Mouse (Mus musculus) lung, postnatal 36 days (tissue): ENCODE data around the gene Myo3b.
"Not testable (repeated sequence)": the region's sequence is repeated elsewhere in the genome, so short reads cannot be mapped to it uniquely, and the experiment has no call there.

Source experiments
- DNase-seq: peaks from one replicate; pipeline ENCODE4 v3.0.0; 2022; ENCODE audit warnings: mixed read lengths

Gene Myo3b

DNA sequence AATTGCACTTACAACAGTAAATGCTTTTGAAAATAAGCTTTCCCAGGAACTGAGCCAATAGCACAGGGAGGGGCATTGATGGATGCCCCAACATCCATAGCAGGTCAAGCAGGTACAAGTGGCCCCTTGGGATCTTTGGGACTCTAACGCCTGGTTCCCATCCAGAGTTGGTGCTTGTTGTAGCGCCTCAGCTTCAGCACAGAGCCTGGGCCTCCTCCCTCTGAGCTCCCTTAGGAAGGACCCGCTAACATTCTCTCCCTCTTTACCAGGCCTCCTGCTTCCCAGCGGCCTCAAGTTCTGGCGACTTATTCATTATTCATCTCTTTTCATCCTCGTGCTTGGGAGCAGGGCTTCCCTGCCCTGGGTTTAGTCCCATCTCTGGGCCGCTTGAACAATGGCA is at the start of gene Myo3b:
Myo3b (plus strand) TSS at position 375 of the 400 bp plus-strand sequence.
- DNase-seq, result no peak

DNA sequence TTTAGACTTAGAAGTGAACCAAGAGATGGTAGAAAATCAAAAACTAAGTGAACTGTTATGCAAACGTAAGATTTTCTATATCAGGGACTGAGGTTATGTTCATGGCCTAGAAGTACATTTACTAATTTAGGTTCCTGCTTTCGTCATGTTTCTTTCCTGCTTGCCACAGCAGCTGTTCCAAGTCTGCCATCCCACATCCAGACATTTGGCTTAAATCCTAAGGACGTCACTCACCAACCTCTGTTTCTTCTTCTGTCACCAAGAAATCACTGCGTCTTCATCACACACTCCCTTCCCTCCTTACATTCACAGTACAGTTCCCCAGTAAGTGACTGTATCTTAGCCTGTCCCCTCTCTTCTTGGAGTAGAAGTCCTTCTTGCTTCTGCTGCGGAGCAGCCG is 49.7 kb upstream of the Myo3b start:
- DNase-seq, result no peak

DNA sequence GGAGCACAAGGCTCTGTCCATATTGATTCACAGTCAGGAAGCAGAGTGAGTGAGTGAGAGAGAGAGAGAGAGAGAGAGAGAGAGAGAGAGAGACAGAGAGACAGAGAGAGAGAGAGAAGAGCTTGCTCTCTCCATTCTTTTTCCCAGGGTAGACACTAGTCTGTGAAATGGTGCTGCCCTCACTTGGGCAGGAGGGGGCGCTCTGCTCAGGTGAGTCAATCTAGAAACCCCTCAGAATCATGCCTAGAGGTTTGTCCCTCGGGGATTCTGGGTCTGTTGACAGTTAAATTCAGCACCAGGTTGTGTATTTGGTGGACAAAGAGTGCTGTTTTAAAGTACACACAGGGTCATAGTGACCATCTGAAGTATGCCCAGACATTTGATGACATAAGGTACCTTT is 48.3 kb upstream of the Myo3b start:
- no peak for DNase-seq

DNA sequence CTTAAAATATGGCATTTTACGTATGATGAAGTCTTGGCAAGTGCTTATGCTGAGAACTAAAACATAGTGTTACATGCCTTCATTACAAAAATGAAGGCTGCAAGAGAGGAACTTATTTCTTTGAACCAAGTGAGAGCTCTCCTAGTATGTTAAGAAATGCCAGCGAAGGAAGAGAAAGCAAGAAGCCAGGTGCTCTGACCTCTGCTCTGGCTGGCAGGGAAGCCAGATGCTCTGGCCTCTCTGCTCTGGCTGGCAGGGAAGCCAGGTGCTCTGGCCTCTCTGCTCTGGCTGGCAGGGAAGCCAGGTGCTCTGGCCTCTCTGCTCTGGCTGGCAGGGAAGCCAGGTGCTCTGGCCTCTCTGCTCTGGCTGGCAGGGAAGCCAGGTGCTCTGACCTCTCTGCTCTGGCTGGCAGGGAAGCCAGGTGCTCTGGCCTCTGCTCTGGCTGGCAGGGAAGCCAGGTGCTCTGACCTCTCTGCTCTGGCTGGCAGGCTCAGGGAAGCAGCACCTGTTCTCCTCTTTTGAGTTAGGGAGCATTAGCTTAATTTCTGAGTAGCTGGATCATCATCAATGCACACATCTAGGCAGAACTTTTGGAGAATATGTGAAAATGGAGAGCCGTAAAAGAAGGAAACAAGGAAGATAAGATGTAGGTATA is 44.7 kb upstream of the Myo3b start:
- not testable (repeated sequence) for DNase-seq

DNA sequence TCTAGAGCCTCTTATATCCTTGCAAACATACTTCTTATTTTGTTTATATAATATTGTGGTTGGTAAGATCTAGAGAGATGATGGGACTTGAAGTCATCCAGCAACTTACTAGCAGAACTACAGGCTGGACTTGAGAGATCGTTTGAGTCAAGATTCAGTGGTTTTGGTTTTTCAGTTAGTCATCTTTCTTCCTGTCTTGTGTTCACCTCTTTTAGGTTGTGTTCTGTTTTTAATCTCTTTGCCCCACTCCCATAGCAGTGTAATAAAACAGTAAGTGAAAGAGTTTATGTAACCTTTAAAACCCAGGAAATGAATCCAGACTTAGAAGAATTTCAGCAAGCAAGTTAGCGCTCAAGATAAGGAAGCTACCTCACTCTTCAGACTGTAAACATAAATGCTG is 44.1 kb upstream of the Myo3b start:
- DNase-seq, result no peak

DNA sequence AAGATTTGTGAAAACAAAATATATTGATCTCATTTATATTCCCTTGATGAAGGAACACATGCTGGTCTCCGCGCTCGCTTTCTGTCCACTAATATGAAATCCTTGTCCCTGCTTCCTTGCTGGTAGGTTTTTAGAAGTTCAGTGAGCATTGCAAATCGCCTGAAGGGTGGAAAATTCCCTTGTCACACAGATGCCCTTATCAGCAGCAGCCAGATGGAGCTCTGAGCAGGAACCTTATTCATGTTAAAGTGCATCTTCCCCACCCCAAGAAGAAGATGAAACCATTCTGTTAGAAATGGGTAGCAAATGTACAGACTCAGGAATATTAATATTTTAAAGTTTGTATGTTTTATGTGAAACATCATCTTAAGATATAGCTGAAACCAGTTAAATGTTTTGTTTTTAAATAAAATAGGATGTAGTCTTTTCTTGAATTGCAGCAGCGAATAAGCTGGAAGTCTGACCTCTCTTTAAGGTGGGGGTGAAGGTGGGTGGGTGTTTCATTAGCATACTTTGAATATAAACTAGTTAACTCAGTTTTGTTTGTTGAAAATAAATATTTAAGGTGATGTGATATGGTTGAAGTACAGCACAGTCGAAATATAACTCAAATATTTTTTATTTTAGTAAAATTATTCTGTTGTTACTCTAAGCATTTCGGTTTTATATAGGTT is 39.7 kb upstream of the Myo3b start:
- no peak for DNase-seq

DNA sequence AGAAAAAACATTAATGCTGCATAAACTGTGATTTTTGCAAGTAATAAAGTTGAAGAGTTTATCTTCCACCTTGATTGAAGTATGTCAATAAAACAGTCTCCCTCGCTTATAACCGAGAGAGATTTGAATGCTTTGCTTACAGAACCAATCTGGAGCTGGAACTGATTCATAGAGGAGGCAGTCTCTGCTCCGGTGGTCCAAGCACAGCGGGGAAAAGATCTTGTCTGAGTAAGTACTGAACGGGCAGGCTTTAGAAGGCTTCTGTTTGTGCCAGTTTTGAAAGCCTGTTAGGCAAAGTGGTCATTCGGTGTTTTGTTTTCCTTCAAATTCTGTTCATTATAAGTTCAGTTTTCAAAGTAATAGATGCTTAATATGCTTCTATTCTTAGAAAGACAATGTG is 38.6 kb upstream of the Myo3b start:
- no peak for DNase-seq

DNA sequence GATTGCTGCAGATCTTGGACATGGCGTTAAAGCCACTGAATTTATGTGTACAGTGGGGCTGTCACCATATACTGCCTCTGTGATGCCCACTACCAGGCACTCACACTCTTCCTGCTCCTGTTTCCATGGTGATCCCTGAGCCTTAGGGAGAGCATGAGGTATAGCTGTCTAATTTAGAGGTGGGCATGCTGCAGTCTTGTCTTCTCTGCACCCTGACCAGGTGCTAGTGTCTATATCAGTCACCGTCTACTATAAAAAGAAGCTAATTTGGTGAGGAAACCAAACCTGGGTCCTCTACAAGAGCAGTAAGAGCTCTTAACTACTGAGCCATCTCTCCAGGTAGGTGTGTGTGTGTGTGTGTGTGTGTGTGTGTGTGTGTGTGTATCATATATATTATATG is 32.4 kb upstream of the Myo3b start:
- no peak for DNase-seq

DNA sequence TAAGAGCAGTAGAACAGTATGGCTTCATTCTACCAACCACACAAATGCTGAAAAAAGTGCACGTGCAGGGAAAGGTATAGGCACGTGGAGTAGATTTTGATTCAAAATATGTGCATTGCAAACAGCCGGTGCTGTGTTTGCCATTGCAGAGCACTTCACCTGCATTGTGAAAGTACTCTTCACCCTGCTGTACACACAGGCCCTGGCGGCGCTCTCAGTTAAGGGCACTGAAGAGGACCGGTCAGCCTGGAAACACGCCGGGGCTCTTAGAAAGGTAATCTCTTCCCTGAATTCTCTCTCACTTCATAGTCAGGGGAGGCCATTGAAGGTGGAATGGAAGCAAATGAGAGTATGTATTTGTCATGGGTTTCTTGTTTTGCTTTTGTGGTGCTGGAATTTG is 26.0 kb upstream of the Myo3b start:
- DNase-seq, result peak; percentile 82

DNA sequence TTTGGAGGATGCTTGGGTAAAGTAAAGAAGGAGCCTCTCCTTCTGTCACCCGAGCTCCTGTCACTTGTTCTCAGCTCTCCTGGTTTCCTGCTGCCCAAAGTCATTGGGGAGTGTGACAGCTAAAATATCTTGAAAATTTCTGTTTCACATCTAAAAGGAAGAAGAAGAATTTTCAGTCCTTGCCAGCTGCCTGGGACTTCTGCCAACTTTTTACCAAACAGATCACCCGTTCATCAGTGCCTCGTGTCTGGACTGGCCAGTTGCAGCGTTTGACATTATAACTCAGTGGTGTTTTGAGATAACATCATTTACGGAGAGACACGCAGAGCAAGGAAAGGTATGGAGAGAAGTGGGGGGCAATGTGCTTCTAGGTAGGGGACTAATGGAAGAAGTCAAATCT is 20.7 kb upstream of the Myo3b start:
- DNase-seq, result peak; percentile 39

DNA sequence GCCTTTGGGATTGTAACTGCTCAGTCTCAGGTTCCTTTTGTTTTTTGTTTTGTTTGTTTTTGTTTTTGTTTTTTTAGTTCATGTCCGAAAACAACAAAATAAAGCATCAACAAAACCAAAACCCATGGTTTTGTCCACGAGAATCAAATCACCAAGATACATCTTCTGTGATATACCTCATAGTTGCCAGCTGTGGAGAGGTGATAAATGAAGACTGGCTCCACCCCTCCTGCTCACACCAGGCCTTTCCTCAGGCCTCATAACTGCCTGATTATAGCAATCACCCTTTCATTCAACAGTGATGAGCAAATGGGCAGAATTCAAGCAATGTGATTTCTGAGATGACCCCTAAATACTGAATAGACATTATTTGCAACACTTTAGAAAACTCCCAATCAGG is 14.5 kb upstream of the Myo3b start:
- DNase-seq, result no peak

DNA sequence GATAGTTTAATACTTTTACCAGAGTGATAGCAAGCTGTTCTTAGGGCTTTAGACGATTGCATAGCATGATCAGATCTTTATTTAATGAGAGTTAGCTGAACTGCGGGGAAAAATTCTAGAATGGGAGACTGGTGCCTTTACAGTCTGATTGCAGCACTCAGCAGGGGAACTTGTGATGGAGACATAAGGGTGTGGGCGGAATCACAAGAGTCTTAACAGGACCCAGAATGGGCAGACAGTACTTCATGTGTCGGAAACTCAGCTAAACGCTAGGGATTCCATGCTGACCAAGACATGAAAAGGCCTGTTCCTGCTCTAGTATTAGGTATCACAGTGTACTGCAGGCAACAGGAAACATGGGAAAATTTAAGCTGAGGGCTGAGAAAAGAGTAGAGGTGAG is 13.2 kb upstream of the Myo3b start:
- DNase-seq, result no peak

DNA sequence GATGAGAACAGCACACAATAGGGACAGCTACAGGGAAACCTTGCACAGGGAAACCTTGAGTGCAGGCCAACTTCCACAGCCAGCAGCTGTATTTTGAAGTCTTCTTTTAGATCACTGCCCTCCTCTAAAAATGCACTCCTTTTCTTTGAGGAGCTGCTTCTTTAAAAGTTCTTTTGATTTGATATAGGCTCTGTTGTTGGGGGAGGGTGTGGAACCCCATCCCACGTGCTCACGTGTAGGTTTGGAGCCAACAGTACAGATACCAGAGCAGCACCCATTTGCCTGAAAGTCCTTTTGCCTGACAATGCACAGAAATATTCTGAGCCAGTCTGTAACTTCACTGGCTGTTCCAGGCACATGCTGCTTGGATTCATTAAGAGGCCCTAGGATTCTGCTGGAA is 7.5 kb upstream of the Myo3b start:
- DNase-seq, result no peak

DNA sequence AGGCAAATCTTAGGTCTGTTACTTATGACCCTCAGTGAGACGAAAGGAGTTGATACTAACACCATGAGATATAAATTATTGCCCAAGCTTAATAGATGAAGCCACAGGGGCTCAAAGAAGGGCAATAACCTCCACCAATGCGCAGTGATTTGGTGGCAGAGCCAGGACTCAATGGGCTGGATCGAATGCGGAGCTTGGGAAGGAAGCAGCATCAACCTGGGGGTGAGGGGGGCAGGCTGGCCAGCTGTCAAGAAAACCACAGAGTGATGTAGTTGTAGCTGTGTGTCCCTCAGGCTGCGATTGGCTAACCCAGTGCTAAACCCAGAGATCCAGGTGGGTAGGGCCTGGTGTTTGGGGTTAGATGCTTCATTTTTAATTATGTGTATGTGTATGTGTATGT is 4.0 kb upstream of the Myo3b start:
- DNase-seq, result no peak

DNA sequence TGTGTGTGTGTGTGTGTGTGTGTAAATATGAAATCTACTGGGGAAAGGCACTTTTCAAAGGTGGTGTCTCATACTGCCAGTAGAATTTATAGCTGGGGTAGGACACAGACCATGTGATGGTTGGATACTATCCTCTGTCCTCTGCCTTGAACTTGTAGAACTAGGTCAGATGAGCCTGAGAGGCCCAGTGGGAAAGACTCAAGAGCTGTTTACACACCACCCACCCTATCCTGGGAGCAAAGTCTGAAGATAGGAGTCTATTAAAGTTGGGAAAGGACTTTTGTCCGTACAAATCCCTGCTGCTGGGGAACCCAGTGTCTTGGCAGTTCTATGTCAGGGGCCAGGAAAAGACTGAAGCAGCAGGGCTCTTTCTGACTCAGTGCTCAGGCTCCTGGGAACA is 3.6 kb upstream of the Myo3b start:
- no peak for DNase-seq

DNA sequence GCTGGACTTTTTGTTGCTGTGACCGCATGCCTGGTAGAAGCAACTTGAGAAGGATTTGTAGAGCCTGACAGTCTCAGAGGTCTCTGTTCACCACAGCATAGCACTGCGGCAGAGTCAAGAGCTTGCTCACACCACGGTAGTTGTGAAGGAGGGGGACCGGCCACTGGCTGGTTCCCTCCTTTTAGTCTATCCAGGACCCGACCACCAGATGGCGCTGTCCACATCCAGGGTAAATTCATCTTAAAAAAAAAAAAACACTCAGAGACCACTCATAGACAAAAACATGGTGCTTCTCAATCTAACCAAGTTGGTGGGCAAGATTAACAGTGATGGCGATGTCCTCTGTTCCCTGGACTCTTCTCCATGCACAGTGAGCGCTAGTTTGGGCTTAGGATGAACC is 1.7 kb upstream of the Myo3b start:
- peak; percentile 43 for DNase-seq

DNA sequence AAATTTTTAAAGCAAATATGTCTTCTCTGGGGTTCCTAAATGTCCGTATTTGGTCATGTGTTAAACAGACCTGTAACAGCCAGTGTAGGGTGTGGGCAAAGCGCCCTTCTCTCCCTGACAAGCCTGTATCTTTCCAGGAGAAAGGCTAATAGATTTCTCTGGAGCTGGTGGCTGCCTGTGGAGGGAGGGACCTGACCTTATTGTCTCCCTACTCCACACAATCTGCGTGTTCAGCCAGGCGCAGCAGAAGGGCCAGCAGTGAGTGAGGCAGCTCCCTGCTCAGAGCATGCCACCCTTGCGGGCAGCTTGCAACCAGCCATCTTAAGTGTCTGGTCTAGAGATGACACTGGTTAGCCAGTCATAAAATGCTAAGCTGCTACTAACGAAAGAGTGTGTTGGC is 5.5 kb downstream of the Myo3b start:
- no peak for DNase-seq

DNA sequence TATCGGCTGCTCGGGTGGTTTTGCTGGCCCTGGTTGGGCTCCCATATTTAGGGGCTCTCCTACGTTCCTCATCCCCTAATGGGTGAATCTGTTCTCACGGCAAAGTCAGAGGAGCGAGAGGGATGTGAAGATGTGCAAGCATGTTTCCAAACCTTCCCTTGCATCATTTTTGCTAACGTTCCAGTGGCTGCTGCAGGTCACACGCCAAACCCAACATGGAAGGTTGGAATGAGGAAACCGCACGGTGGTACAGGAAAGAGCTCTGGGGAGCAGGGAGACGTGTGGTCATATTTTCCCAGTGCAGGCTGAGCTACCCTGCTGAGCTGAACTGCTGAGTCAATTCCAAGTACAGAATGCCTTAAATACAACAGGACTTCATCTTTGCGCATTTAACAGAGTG is 8.9 kb downstream of the Myo3b start:
- DNase-seq, result no peak

DNA sequence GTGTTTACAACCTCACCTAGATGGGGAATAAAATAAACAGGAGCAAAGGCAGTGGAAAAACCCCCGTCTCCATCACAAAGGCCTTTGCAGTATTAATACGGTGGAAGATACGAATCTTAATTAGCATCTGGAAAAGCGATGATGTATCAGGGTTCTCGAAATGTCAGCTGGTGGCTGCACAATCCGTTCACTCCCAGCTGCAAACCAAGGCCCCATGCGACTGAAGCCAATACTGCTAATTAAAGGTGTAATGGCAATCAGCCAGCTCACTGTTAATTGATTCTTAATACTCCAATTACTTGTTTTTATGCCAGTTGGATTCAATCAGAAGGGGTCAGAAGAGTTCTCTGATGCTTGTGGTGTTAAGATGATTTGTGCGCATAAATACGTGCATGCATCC is 14.9 kb downstream of the Myo3b start:
- DNase-seq, result no peak

DNA sequence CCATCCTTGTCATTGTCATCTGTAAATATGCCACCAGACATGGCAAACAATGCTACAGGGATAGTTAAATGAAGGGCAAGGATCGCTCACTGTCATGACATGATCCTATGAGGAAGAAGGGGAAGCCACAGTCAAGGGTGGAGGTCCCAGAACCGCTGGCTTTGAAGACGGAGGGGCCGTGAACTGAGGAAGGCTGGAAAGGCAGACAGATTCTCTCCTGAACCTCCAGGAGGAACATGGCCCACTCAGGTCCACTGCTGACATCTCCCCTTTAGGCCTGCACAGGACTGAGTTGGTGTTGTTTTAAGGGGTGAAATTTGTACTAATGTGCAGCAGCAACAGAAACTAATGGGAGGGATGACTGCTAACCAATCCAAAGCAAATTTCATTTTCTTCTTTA is 19.3 kb downstream of the Myo3b start:
- no peak for DNase-seq

DNA sequence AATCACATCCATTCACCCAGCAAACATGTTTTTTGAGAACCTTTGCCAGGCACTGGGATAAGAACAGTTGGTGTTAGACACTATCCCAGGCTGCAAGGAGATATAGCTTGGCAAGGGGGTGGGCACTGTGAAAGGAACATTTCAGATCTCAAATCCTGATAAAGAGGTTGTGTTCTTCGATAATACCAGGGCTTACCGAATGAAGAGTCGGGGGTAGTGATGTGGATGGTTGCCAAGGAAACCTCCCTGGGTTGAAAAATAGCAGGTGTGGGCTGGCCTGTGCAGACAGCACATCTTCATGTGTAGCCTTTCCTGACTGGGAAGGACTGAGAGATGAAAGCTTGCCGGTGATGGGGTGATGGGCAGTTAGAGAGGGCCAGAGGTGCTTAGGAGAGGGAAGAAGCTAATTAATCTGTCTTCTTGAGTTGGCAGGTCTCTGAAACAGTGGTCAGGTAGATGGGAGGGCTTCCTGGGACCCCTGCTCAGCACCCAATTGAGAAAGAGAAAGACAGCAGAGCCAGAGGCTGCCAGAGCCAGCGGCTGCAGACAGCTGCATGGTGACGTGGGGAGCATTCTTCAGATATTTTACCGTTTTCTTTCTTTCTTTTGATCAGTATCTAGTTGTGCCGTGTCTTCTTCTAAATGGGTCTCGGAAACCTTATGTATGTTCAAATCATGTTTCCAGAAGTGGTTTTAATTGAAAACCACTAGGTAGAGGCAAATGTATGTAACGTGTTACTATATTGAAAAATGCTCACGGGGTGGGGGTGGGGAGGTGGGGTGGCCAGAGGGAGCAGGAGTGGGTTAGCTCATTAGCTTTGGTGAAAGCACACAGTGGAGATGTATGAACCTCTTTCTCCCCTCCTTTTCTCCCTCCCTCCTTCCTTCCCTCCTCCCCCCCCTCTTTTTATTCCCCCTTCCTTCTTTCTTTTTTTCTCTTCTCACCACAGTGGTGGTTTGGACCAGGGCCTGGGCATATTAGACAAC is 21.7 kb downstream of the Myo3b start:
- DNase-seq, result no peak

DNA sequence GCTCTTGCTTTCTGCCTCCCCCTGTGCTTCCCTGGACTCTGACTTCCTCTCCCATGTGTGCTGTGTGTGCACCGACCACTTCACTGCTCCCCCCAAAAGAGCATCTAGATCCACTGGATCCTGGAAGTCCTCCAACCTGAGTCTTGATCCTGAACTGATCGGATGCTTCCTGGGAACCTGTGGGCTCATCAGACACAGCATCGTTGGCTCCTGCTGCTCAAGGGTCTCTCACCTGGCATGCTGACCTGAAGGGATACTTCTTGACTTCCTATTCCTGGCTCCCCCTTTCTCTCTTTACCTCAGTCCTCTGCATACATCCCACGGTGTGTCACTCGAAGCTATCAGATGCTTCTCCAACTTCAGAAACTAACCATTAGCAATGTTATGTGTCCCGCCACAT is 26.2 kb downstream of the Myo3b start:
- DNase-seq, result no peak

DNA sequence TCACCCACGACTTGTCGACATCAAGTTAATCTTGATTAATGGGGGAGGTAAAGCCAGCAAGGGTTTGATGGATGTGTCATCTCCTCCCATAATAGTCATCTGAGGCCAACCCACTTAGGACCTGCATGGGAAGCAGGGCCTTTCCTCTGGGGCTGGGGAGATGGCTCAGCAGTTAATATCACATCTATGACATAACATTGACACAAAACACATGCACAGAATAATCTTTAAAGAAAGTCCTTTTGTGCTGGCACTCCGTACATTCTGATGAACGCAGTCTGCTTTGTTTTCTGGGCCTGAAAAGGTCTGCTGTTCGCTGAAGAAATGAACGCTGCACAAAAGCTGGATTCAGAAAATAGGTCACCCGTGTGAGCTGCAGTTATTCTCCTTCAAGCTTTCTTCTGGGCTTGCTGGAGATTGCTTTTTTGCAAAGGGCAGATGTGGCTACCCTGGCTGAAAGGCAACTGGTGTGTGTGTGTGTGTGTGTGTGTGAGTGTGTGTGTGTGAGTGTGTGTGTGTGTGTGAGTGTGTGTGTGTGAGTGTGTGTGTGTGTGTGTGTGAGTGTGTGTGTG is 26.9 kb downstream of the Myo3b start:
- no peak for DNase-seq
